Mouse (Mus musculus) frontal cortex, postnatal 10 days (tissue): ENCODE measurements around the gene Hook2.
A peak's percentile ranks its signal among the peaks of the same experiment; 100 is the strongest.

ENCODE experiments used
- DNase-seq, 2 experiments: peaks; one replicate each; pipeline ENCODE4 v3.0.0; 2022; ENCODE audit warnings: low spot score in 2 of 2, mixed read lengths in 1 of 2

Gene Hook2

GRCm38 (mm10) chr8:84986379-84986945 is 3.9 kb upstream of the Hook2 start:
- DNase-seq, result no peak

GRCm38 (mm10) chr8:84987388-84987787 is 3.0 kb upstream of the Hook2 start:
- DNase-seq, result no peak

- no peak for DNase-seq
These were observed 2.5 kb upstream of the Hook2 start for GRCm38 (mm10) chr8:84987903-84988302.

GRCm38 (mm10) chr8:84989311-84989731 is 1.1 kb upstream of the Hook2 start:
- DNase-seq, result peak in 1 of 2 experiments; percentile 57

GRCm38 (mm10) chr8:84989810-84990209 is 593 bp upstream of the Hook2 start:
- peak; percentile 82 to 89 for DNase-seq

GRCm38 (mm10) chr8:84990836-84991235 is 433 bp downstream of the Hook2 start:
- DNase-seq, result peak in 1 of 2 experiments; percentile 74

GRCm38 (mm10) chr8:84994375-84994774 is 4.0 kb downstream of the Hook2 start:
- DNase-seq, result no peak

- DNase-seq, result no peak
These were observed 5.3 kb downstream of the Hook2 start for GRCm38 (mm10) chr8:84995680-84996079.

GRCm38 (mm10) chr8:84996978-84997377 is 6.6 kb downstream of the Hook2 start:
- no peak for DNase-seq

- peak; percentile 78 to 86 for DNase-seq
These were observed 7.4 kb downstream of the Hook2 start for GRCm38 (mm10) chr8:84997649-84998295.

GRCm38 (mm10) chr8:85007686-85008085 is 17.3 kb downstream of the Hook2 start:
- DNase-seq, result no peak

- no peak for DNase-seq
These were observed 20.8 kb downstream of the Hook2 start for GRCm38 (mm10) chr8:85011242-85011641.

- peak in 1 of 2 experiments; percentile 67 for DNase-seq
These were observed 22.9 kb downstream of the Hook2 start for GRCm38 (mm10) chr8:85013230-85013840.

GRCm38 (mm10) chr8:85014431-85014830 is 24.0 kb downstream of the Hook2 start, which contains the start of gene Best2:
Gene Best2, minus strand, starts transcription at chr8:85014531.
- DNase-seq, result no peak

- no peak for DNase-seq
These were observed 26.3 kb downstream of the Hook2 start for GRCm38 (mm10) chr8:85016724-85017123.

GRCm38 (mm10) chr8:85017209-85017608 is 26.8 kb downstream of the Hook2 start:
- no peak for DNase-seq

GRCm38 (mm10) chr8:85021514-85022055 is 31.2 kb downstream of the Hook2 start:
- DNase-seq, result no peak

- DNase-seq, result no peak
These were observed 33.4 kb downstream of the Hook2 start for GRCm38 (mm10) chr8:85023846-85024245.

- peak; percentile 78 to 81 for DNase-seq
These were observed 34.9 kb downstream of the Hook2 start, which contains the start of gene Asna1 for GRCm38 (mm10) chr8:85025098-85025932. Gene Asna1, minus strand, starts transcription at chr8:85025281.

- DNase-seq, result peak; percentile 90 to 93
These were observed 36.5 kb downstream of the Hook2 start, which contains the start of gene Trir for GRCm38 (mm10) chr8:85026670-85027515. Gene Trir, plus strand, starts transcription at chr8:85026823.

GRCm38 (mm10) chr8:85027516-85027855 is 37.1 kb downstream of the Hook2 start:
- no peak for DNase-seq
